Mouse (Mus musculus) granulocyte monocyte progenitor cell, adult 5-6 weeks (primary cell): Measurements from ENCODE around the gene Lhfpl4. TPM values are rescaled to one million over a fixed set of nuclear protein-coding genes. Genes with fewer than 3 reads are reported as not detected.

Experiments used
- ATAC-seq: replicated peaks from 2 replicates; pipeline ENCODE4 v1.8.0; 2016; ENCODE audit warnings: mild to moderate bottlenecking, moderate TSS enrichment, inconsistent platforms; ENCODE audit not compliant: poor library complexity, severe bottlenecking
- total RNA-seq, 2 experiments: library from RNA; stranded (forward) in 1 of 2; stranded (reverse) in 1 of 2; fragments of 200-712, 200-1000 nt in 1 of 2; fragments of >200 nt in 1 of 2; fragmentation: Nextera tagmentation in 1 of 2; gene quantifications; 2 replicates each; pipeline ENCODE4 v1.2.3; 2014 to 2017

Lhfpl4 gene
- total RNA-seq, 2 experiments from 2014 or later, result not detected

- no peak for ATAC-seq
Observed at GRCm38 (mm10) chr6:113169852-113170251, 25.3 kb downstream of the Lhfpl4 start.

- no peak for ATAC-seq
Observed at GRCm38 (mm10) chr6:113168316-113168975, 26.7 kb downstream of the Lhfpl4 start.

- peak; percentile 28; the same call in 1 of the 2 replicates for ATAC-seq
Observed at GRCm38 (mm10) chr6:113166661-113167251, 28.4 kb downstream of the Lhfpl4 start.

GRCm38 (mm10) chr6:113163513-113163912 lies 31.7 kb downstream of the Lhfpl4 start:
- ATAC-seq, result no peak

- ATAC-seq, result no peak
Observed at GRCm38 (mm10) chr6:113161982-113162381, 33.2 kb downstream of the Lhfpl4 start.

GRCm38 (mm10) chr6:113160106-113160505 lies 35.1 kb downstream of the Lhfpl4 start:
- no peak for ATAC-seq

GRCm38 (mm10) chr6:113156064-113156463 lies 39.1 kb downstream of the Lhfpl4 start:
- no peak for ATAC-seq

GRCm38 (mm10) chr6:113154886-113155285 lies 40.3 kb downstream of the Lhfpl4 start:
- no peak for ATAC-seq

- no peak for ATAC-seq
Observed at GRCm38 (mm10) chr6:113154071-113154470, 41.1 kb downstream of the Lhfpl4 start.

GRCm38 (mm10) chr6:113145249-113145648 lies 49.9 kb downstream of the Lhfpl4 start:
- ATAC-seq, result no peak

- no peak for ATAC-seq
Observed at GRCm38 (mm10) chr6:113144764-113145163, 50.4 kb downstream of the Lhfpl4 start.

GRCm38 (mm10) chr6:113141389-113142094 lies 53.6 kb downstream of the Lhfpl4 start:
- ATAC-seq, result no peak

GRCm38 (mm10) chr6:113133360-113133759 lies 61.8 kb downstream of the Lhfpl4 start:
- no peak for ATAC-seq

- peak; percentile 99 for ATAC-seq
Observed at GRCm38 (mm10) chr6:113120806-113121205, 74.4 kb downstream of the Lhfpl4 start.

Other genes starting within 250 kb of the Lhfpl4 start
- 3.4 and 4.0 TPM in 2 replicates for gene Srgap3, start 248.1 kb downstream of the Lhfpl4 start, total RNA-seq (2014; fragmentation: Nextera tagmentation)
- gene Srgap3, start 248.1 kb downstream of the Lhfpl4 start, total RNA-seq (2017), result 0.88 and 1.8 TPM in 2 replicates
- 52.4 and 77.4 TPM in 2 replicates for gene Thumpd3, start 149.2 kb downstream of the Lhfpl4 start, total RNA-seq (2014; fragmentation: Nextera tagmentation)
- gene Thumpd3, start 149.2 kb downstream of the Lhfpl4 start, total RNA-seq (2017), result 51.5 and 73.9 TPM in 2 replicates
- 114 and 124 TPM in 2 replicates for gene Setd5, start 118.0 kb downstream of the Lhfpl4 start, total RNA-seq (2014; fragmentation: Nextera tagmentation)
- 64.8 and 64.9 TPM in 2 replicates for gene Setd5, start 118.0 kb downstream of the Lhfpl4 start, total RNA-seq (2017)
- 32.4 and 37.6 TPM in 2 replicates for gene Mtmr14, start 42.5 kb upstream of the Lhfpl4 start, total RNA-seq (2014; fragmentation: Nextera tagmentation)
- 31.0 and 40.9 TPM in 2 replicates for gene Mtmr14, start 42.5 kb upstream of the Lhfpl4 start, total RNA-seq (2017)
- gene Cpne9, start 86.9 kb upstream of the Lhfpl4 start, total RNA-seq (2014; fragmentation: Nextera tagmentation), result 0.19 TPM in 1 of 2 replicates, not detected in the other
- 0.39 TPM in 1 of 2 replicates, not detected in the other for gene Cpne9, start 86.9 kb upstream of the Lhfpl4 start, total RNA-seq (2017)
- gene Brpf1, start 111.8 kb upstream of the Lhfpl4 start, total RNA-seq (2014; fragmentation: Nextera tagmentation), result 48.4 and 53.2 TPM in 2 replicates
- gene Brpf1, start 111.8 kb upstream of the Lhfpl4 start, total RNA-seq (2017), result 40.0 and 43.8 TPM in 2 replicates
- 13.8 and 17.8 TPM in 2 replicates for gene Ogg1, start 131.6 kb upstream of the Lhfpl4 start, total RNA-seq (2014; fragmentation: Nextera tagmentation)
- 6.4 and 7.9 TPM in 2 replicates for gene Ogg1, start 131.6 kb upstream of the Lhfpl4 start, total RNA-seq (2017)
- gene Camk1, start 148.6 kb upstream of the Lhfpl4 start, total RNA-seq (2014; fragmentation: Nextera tagmentation), result 18.7 and 23.0 TPM in 2 replicates
- gene Camk1, start 148.6 kb upstream of the Lhfpl4 start, total RNA-seq (2017), result 17.2 and 18.3 TPM in 2 replicates
- 18.9 and 21.0 TPM in 2 replicates for gene Tada3, start 182.5 kb upstream of the Lhfpl4 start, total RNA-seq (2014; fragmentation: Nextera tagmentation)
- gene Tada3, start 182.5 kb upstream of the Lhfpl4 start, total RNA-seq (2017), result 9.7 and 13.8 TPM in 2 replicates
- 223 and 277 TPM in 2 replicates for gene Arpc4, start 182.7 kb upstream of the Lhfpl4 start, total RNA-seq (2014; fragmentation: Nextera tagmentation)
- 211 and 270 TPM in 2 replicates for gene Arpc4, start 182.7 kb upstream of the Lhfpl4 start, total RNA-seq (2017)
- gene Ttll3, start 193.9 kb upstream of the Lhfpl4 start, total RNA-seq (2014; fragmentation: Nextera tagmentation), result 1.5 and 3.1 TPM in 2 replicates
- gene Ttll3, start 193.9 kb upstream of the Lhfpl4 start, total RNA-seq (2017), result 0.26 and 1.8 TPM in 2 replicates
- gene Rpusd3, start 224.0 kb upstream of the Lhfpl4 start, total RNA-seq (2014; fragmentation: Nextera tagmentation), result 10.8 and 15.3 TPM in 2 replicates
- gene Rpusd3, start 224.0 kb upstream of the Lhfpl4 start, total RNA-seq (2017), result 11.2 and 18.9 TPM in 2 replicates
- not detected in 2 replicates for gene Cidec, start 240.4 kb upstream of the Lhfpl4 start, total RNA-seq (2014; fragmentation: Nextera tagmentation)
- gene Cidec, start 240.4 kb upstream of the Lhfpl4 start, total RNA-seq (2017), result not detected in 2 replicates
- gene Jagn1, start 247.2 kb upstream of the Lhfpl4 start, total RNA-seq (2014; fragmentation: Nextera tagmentation), result 53.5 and 73.6 TPM in 2 replicates
- 23.2 and 28.3 TPM in 2 replicates for gene Jagn1, start 247.2 kb upstream of the Lhfpl4 start, total RNA-seq (2017)